Mouse (Mus musculus): ENCODE measurements around the gene Dusp16. TPM values are rescaled to one million over a fixed set of nuclear protein-coding genes. Genes with fewer than 3 reads are reported as not detected.

Gene Dusp16
- polyA plus RNA-seq, 1 experiment from 2014 or later, result 12.0 TPM

GRCm38 (mm10) chr6:134706467-134706866 is 86.0 kb downstream of the Dusp16 start:
- no peaks in the 10 kb centered on the region for H3K36me3 ChIP-seq (ENCODE audit: insufficient read depth, low read length)
- no peak overlapping the region for H3K9ac ChIP-seq (replicated peaks; ENCODE audit: low read depth)
- H3K4me2 ChIP-seq (replicated peaks; ENCODE audit: low read depth, low read length), result no peak overlapping the region
- no peak for ATAC-seq
- H3K4me3 ChIP-seq (ENCODE audit: low read depth, low read length), result no peak overlapping the region
- H3K4me1 ChIP-seq (ENCODE audit: insufficient read depth, low read depth, low read length), result no peaks in the 10 kb centered on the region
- TF ChIP-seq CTCF (IDR thresholded peaks at IDR 0.05), result no peak
- TF ChIP-seq EP300 (IDR thresholded peaks at IDR 0.05), result no peak
- H3K9me3 ChIP-seq (ENCODE audit: low read length), result no peaks in the 10 kb centered on the region
- H3K27ac ChIP-seq (ENCODE audit: low read length), result no peak overlapping the region
- no peaks in the 10 kb centered on the region for H3K27me3 ChIP-seq (replicated peaks; ENCODE audit: insufficient read depth, low read length)
- WGBS, result 78% methylated on average over 4 of the region's 4 CpGs
- DNase-seq (ENCODE audit: low spot score), result no peak

- H3K27ac ChIP-seq (ENCODE audit: low read length), result peak overlapping the region; percentile 38; the same call in 1 of the 2 replicates
- no peaks in the 10 kb centered on the region for H3K27me3 ChIP-seq (replicated peaks; ENCODE audit: insufficient read depth, low read length)
- TF ChIP-seq CTCF (IDR thresholded peaks at IDR 0.05) (no peak), EP300 (IDR thresholded peaks at IDR 0.05) (peak; percentile 41; the same call in 1 of the 2 replicates)
- DNase-seq (ENCODE audit: low spot score), result peak; percentile 57
- no peaks in the 10 kb centered on the region for H3K36me3 ChIP-seq (ENCODE audit: insufficient read depth, low read length)
- no peaks in the 10 kb centered on the region for H3K9me3 ChIP-seq (ENCODE audit: low read length)
- peak; percentile 16; the same call in 1 of the 2 replicates for ATAC-seq
- no peak overlapping the region for H3K9ac ChIP-seq (replicated peaks; ENCODE audit: low read depth)
- no peak overlapping the region for H3K4me3 ChIP-seq (ENCODE audit: low read depth, low read length)
- no peak overlapping the region for H3K4me2 ChIP-seq (replicated peaks; ENCODE audit: low read depth, low read length)
- H3K4me1 ChIP-seq (ENCODE audit: insufficient read depth, low read depth, low read length), result peaks cover 5% of the 10 kb centered on the region; the same call in 1 of the 2 replicates
- WGBS, result 75% methylated on average over 4 of the region's 4 CpGs
Measured at GRCm38 (mm10) chr6:134703053-134703690, 89.3 kb downstream of the Dusp16 start.

GRCm38 (mm10) chr6:134702184-134702583 is 90.2 kb downstream of the Dusp16 start:
- Histone ChIP-seq H3K4me2 (replicated peaks; ENCODE audit: low read depth, low read length) (no peak overlapping the region), H3K9ac (replicated peaks; ENCODE audit: low read depth) (no peak overlapping the region), H3K9me3 (ENCODE audit: low read length) (no peaks in the 10 kb centered on the region), H3K27me3 (replicated peaks; ENCODE audit: insufficient read depth, low read length) (no peaks in the 10 kb centered on the region), H3K4me3 (ENCODE audit: low read depth, low read length) (no peak overlapping the region), H3K36me3 (ENCODE audit: insufficient read depth, low read length) (no peaks in the 10 kb centered on the region), H3K27ac (ENCODE audit: low read length) (peak overlapping the region; percentile 32; the same call in 1 of the 2 replicates), H3K4me1 (ENCODE audit: insufficient read depth, low read depth, low read length) (peaks cover 5% of the 10 kb centered on the region; the same call in 1 of the 2 replicates)
- DNase-seq (ENCODE audit: low spot score) (no peak), ATAC-seq (no peak)
- WGBS, result 95% methylated on average over 7 of the region's 7 CpGs
- TF ChIP-seq EP300 (IDR thresholded peaks at IDR 0.05) (no peak), CTCF (IDR thresholded peaks at IDR 0.05) (no peak)

DNA sequence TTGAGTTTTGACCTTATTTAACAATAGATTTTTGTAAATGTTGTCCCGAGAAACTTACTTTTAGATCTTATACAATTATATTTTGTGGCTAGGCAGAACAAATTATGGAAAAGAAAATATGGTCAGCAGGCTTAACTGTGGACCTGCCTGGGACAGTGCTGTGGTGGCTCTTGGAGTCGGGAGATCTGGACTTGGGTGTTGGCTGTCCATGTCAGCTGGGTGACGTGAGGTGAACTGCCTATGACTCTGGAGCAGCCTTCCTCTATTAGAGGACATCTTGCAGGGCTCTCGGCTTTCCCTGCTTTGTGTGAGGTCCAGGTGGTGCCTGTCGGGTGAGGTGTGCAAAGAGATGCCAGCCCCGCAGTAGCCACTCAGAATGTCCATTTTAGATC is 91.2 kb downstream of the Dusp16 start:
- H3K4me3 ChIP-seq (ENCODE audit: low read depth, low read length), result no peak overlapping the region
- H3K4me2 ChIP-seq (replicated peaks; ENCODE audit: low read depth, low read length), result no peak overlapping the region
- no peak for TF ChIP-seq EP300 (IDR thresholded peaks at IDR 0.05)
- no peak for TF ChIP-seq CTCF (IDR thresholded peaks at IDR 0.05)
- no peaks in the 10 kb centered on the region for H3K27me3 ChIP-seq (replicated peaks; ENCODE audit: insufficient read depth, low read length)
- peaks cover 5% of the 10 kb centered on the region; the same call in 1 of the 2 replicates for H3K4me1 ChIP-seq (ENCODE audit: insufficient read depth, low read depth, low read length)
- DNase-seq (ENCODE audit: low spot score) (no peak), ATAC-seq (peak; percentile 27; the same call in 1 of the 2 replicates)
- H3K27ac ChIP-seq (ENCODE audit: low read length), result peak overlapping the region; percentile 86
- H3K36me3 ChIP-seq (ENCODE audit: insufficient read depth, low read length), result no peaks in the 10 kb centered on the region
- WGBS, result 60% methylated on average over 6 of the region's 6 CpGs
- H3K9me3 ChIP-seq (ENCODE audit: low read length), result no peaks in the 10 kb centered on the region
- H3K9ac ChIP-seq (replicated peaks; ENCODE audit: low read depth), result no peak overlapping the region

DNA sequence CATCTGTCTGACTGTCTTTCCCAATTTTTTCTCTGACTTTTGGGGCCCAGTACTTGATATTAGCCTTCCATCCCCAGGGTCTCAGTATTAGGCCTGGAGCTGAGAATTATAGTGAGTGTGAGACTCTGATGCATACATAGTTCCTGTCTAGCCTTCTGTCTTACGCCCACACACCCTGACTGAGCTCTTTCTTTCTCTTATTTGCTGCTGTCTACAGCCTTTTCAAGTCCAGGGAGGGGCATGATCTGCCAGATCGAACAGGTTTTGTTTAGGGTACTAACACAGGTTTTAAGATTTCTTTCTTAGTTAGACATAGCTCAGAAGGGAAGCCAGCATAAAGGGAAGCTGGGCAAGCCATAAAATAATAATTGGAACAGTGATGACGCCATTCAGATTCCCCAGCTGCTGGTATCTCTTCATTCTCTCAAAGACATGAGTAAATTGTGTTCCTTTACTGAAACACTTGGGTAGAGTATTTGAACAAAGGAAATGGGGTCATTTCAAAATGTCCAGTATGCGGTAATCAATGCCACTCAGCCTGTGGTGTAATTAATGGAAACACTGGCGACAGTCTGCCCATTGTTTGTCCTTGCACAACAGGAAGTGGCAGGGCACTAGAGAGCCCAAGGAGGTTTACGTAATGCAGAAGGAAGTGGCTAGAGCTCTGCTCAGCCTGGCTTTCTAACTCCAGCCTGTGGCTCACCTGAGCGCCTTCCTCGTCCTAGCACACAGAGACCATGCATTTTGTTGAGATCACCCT is 91.8 kb downstream of the Dusp16 start:
- peak; percentile 99 for TF ChIP-seq EP300 (IDR thresholded peaks at IDR 0.05)
- TF ChIP-seq CTCF (IDR thresholded peaks at IDR 0.05), result no peak; the same call in 1 of the 2 replicates
- Histone ChIP-seq H3K4me1 (ENCODE audit: insufficient read depth, low read depth, low read length) (peaks cover 5% of the 10 kb centered on the region; the same call in 1 of the 2 replicates), H3K9ac (replicated peaks; ENCODE audit: low read depth) (no peak overlapping the region), H3K27ac (ENCODE audit: low read length) (peak overlapping the region; percentile 86), H3K27me3 (replicated peaks; ENCODE audit: insufficient read depth, low read length) (no peaks in the 10 kb centered on the region), H3K9me3 (ENCODE audit: low read length) (no peaks in the 10 kb centered on the region), H3K36me3 (ENCODE audit: insufficient read depth, low read length) (no peaks in the 10 kb centered on the region), H3K4me2 (replicated peaks; ENCODE audit: low read depth, low read length) (no peak overlapping the region), H3K4me3 (ENCODE audit: low read depth, low read length) (no peak overlapping the region)
- DNase-seq (ENCODE audit: low spot score), result peak; percentile 96
- ATAC-seq, result peak; percentile 96
- WGBS, result 27% methylated on average over 8 of the region's 8 CpGs

- TF ChIP-seq EP300 (IDR thresholded peaks at IDR 0.05) (no peak), CTCF (IDR thresholded peaks at IDR 0.05) (no peak)
- 89% methylated on average over 5 of the region's 5 CpGs for WGBS
- ATAC-seq, result no peak
- Histone ChIP-seq H3K4me3 (ENCODE audit: low read depth, low read length) (no peak overlapping the region), H3K9ac (replicated peaks; ENCODE audit: low read depth) (no peak overlapping the region), H3K27ac (ENCODE audit: low read length) (no peak overlapping the region), H3K36me3 (ENCODE audit: insufficient read depth, low read length) (no peaks in the 10 kb centered on the region), H3K4me2 (replicated peaks; ENCODE audit: low read depth, low read length) (no peak overlapping the region), H3K27me3 (replicated peaks; ENCODE audit: insufficient read depth, low read length) (no peaks in the 10 kb centered on the region), H3K9me3 (ENCODE audit: low read length) (no peaks in the 10 kb centered on the region), H3K4me1 (ENCODE audit: insufficient read depth, low read depth, low read length) (peaks cover 5% of the 10 kb centered on the region; the same call in 1 of the 2 replicates)
- no peak for DNase-seq (ENCODE audit: low spot score)
Measured at GRCm38 (mm10) chr6:134698243-134698642, 94.2 kb downstream of the Dusp16 start.
